Mouse (Mus musculus) liver, adult 2 months (tissue): Measurements from ENCODE around the gene Tnfrsf4. TPM values are rescaled to one million over a fixed set of nuclear protein-coding genes. Genes with fewer than 3 reads are reported as not detected.

Experiments
- DNase-seq: peaks from one replicate; pipeline ENCODE4 v3.0.0-alpha.2; 2011; ENCODE audit warnings: low read depth, low spot score; ENCODE audit errors: extremely low read depth
- H3K27ac ChIP-seq: fragments of 200-500 bp; replicated peaks from 2 replicates; pipeline ENCODE4 v1.5.1; 2012; ENCODE audit warnings: low read depth, mild to moderate bottlenecking, control low read depth, inconsistent platforms, low read length; ENCODE audit not compliant: insufficient read depth
- H3K27me3 ChIP-seq: fragments of 200-500 bp; 2 replicates; pipeline ENCODE4 v1.6.1; 2012; ENCODE audit warnings: mild to moderate bottlenecking, moderate library complexity, low read length, inconsistent platforms; ENCODE audit not compliant: control insufficient read depth, insufficient read depth
- H3K36me3 ChIP-seq: fragments of 200-500 bp; 2 replicates; pipeline ENCODE4 v1.6.1; 2012; ENCODE audit warnings: low read length, inconsistent platforms; ENCODE audit not compliant: control insufficient read depth, insufficient read depth
- H3K4me1 ChIP-seq: fragments of 200-500 bp; 2 replicates; pipeline ENCODE4 v1.6.1; 2011; ENCODE audit warnings: low read length; ENCODE audit not compliant: control insufficient read depth, insufficient read depth
- H3K4me3 ChIP-seq: fragments of 200-500 bp; 2 replicates; pipeline ENCODE4 v1.5.1; 2011; ENCODE audit warnings: low read depth, mild to moderate bottlenecking, control low read depth, low read length, moderate library complexity; ENCODE audit not compliant: insufficient read depth
- H3K79me2 ChIP-seq: fragments of 200-500 bp; 2 replicates; pipeline ENCODE4 v1.6.1; 2012; ENCODE audit warnings: inconsistent platforms, mild to moderate bottlenecking, low read length, moderate library complexity; ENCODE audit not compliant: control insufficient read depth, insufficient read depth
- H3K9ac ChIP-seq: fragments of 200-500 bp; 2 replicates; pipeline ENCODE4 v1.6.1; 2012; ENCODE audit warnings: low read depth, mild to moderate bottlenecking, control low read depth, inconsistent platforms, low read length
- CTCF ChIP-seq: fragments of 200-500 bp; IDR thresholded peaks from 2 replicates; pipeline ENCODE4 v1.5.1; 2011; ENCODE audit warnings: low read depth, low read length, control low read depth
- POLR2A ChIP-seq: fragments of 200-500 bp; IDR thresholded peaks from 2 replicates; pipeline ENCODE4 v1.6.1; 2011; ENCODE audit warnings: low read length, control low read depth; ENCODE audit not compliant: insufficient read depth; ENCODE audit errors: extremely low read depth
- WGBS: fragments of 180-500 bp; shearing (Covaris S2); methylation state at CpG from one replicate; pipeline ENCODE4 v1.1.7; 2018; 5-methylcytosine and 5-hydroxymethylcytosine counted together
- polyA plus RNA-seq: library from polyadenylated mRNA; depleted of rRNA; stranded (reverse); fragments of >200 nt; gene quantifications from 2 replicates; pipeline ENCODE4 v1.2.3, GENCODE M21; 2012
- total RNA-seq: library from RNA; depleted of rRNA; stranded (reverse); fragments of >200 nt; gene quantifications from 2 replicates; pipeline ENCODE4 v1.2.3, GENCODE M21; 2014

Gene Tnfrsf4
- total and polyA plus RNA-seq, 2 experiments: 0.65 to 2.5 TPM

- no peak for DNase-seq
- Histone ChIP-seq H3K79me2 (peaks cover 4% of the 10 kb centered on the region; the same call in 1 of the 2 replicates), H3K4me1 (peaks cover 18% of the 10 kb centered on the region), H3K27ac (no peak overlapping the region), H3K36me3 (no peaks in the 10 kb centered on the region), H3K27me3 (no peaks in the 10 kb centered on the region), H3K4me3 (no peak overlapping the region), H3K9ac (no peak overlapping the region)
- TF ChIP-seq CTCF: no peak
- TF ChIP-seq POLR2A: no peak
- 93% methylated on average over 4 of the region's 4 CpGs for WGBS
Measured at GRCm38 (mm10) chr4:156034301-156034700, 20.7 kb downstream of the Tnfrsf4 start.

- WGBS: 56% methylated on average over 25 of the region's 25 CpGs
- H3K9ac ChIP-seq: no peak overlapping the region
- H3K4me3 ChIP-seq: peak overlapping the region; percentile 8; the same call in 1 of the 2 replicates
Measured at GRCm38 (mm10) chr4:156034901-156035300, 21.3 kb downstream of the Tnfrsf4 start.

DNA sequence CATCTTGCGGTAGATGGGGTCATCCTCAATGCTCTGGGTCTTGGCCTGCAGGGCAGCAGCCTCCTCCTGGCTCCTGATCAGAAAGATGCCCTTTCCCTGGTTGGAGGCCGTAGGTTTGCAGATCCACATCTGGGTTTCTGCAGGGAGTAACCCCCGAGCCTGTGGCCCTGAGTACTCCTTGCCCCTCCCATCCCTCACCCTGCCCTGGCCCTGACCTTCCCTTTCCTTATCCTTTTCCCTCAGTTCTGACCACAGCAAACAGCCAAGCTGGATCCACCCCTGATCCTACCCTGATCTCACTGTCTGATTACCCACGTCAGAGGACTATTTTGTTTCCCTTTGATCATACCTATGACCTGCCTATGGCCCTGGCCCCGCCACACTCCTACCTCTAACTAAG lies 31.1 kb downstream of the Tnfrsf4 start:
- Histone ChIP-seq H3K4me3 (no peak overlapping the region), H3K4me1 (no peaks in the 10 kb centered on the region), H3K9ac (no peak overlapping the region), H3K79me2 (no peaks in the 10 kb centered on the region), H3K27ac (no peak overlapping the region), H3K36me3 (no peaks in the 10 kb centered on the region), H3K27me3 (no peaks in the 10 kb centered on the region)
- no peak for TF ChIP-seq CTCF
- TF ChIP-seq POLR2A: no peak
- no peak for DNase-seq
- 76% methylated on average over 5 of the region's 5 CpGs for WGBS

More at GRCm38 (mm10) chr4:156034901-156035300, 21.3 kb downstream of the Tnfrsf4 start:
- peaks cover 18% of the 10 kb centered on the region for H3K4me1 ChIP-seq
- DNase-seq: no peak
- H3K27me3 ChIP-seq: no peaks in the 10 kb centered on the region
- TF ChIP-seq CTCF (no peak), POLR2A (no peak)
- H3K79me2 ChIP-seq: peaks cover 4% of the 10 kb centered on the region; the same call in 1 of the 2 replicates
- no peak overlapping the region for H3K27ac ChIP-seq
- H3K36me3 ChIP-seq: no peaks in the 10 kb centered on the region

DNA sequence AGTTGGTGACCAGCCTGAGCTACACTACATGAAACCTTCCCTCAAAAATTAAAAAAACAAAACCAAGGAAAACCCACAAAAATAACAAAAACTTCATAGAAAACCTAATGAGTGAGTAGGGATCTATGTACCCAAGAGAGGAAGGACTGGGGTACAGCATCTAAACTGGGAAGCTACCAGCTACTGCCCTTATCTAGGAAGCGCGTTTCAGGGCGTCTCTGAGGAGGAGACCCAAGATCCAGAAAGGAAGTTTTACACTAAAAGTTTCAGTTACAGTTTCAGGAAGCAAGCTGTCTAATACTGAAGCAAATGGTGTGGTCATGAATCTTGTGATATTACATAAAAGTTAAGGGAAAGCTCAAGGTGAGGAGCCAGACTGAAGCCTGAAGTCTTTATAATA lies 36.1 kb downstream of the Tnfrsf4 start:
- Histone ChIP-seq H3K79me2 (no peaks in the 10 kb centered on the region), H3K9ac (no peak overlapping the region), H3K27ac (no peak overlapping the region), H3K4me1 (no peaks in the 10 kb centered on the region), H3K4me3 (no peak overlapping the region), H3K36me3 (no peaks in the 10 kb centered on the region), H3K27me3 (no peaks in the 10 kb centered on the region)
- TF ChIP-seq POLR2A: no peak
- TF ChIP-seq CTCF: no peak
- 62% methylated on average over 3 of the region's 3 CpGs for WGBS
- no peak for DNase-seq

DNA sequence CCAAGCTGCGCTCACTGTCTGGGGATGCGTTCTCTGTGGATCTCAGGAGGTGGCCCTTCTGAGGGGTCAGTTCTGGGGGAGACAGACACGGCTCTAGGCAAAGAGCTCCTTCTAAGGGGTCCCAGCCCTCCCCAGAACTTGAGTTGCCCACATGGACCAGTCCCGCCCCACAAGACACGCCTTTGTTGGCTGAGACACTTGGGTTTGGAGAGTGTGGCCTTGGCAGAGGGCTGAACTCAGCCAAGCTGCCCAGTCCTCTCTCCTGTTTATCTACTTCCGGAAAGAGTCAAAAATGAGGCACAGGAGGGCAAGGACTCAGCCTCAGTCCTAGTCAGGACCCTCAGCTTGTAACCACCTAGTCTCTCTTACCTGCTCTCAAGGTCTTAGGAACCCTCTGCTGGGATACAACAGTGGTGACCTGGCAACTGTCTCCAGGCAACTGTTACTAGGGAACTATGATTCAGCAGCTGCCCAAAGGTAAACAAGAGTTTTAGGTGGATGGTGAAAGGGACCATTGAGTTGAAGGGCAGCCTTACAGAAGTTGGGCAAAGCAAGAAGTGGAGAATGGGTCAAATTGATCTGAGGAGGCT lies 36.8 kb downstream of the Tnfrsf4 start:
- TF ChIP-seq CTCF: no peak
- TF ChIP-seq POLR2A: no peak
- DNase-seq: no peak

GRCm38 (mm10) chr4:156053113-156053512 lies 39.5 kb downstream of the Tnfrsf4 start:
- no peaks in the 10 kb centered on the region for H3K4me1 ChIP-seq
- 90% methylated on average over 4 of the region's 4 CpGs for WGBS
- no peak overlapping the region for H3K9ac ChIP-seq
- no peak for DNase-seq
- H3K79me2 ChIP-seq: no peaks in the 10 kb centered on the region
- no peak overlapping the region for H3K4me3 ChIP-seq
- H3K27me3 ChIP-seq: no peaks in the 10 kb centered on the region
- no peak overlapping the region for H3K27ac ChIP-seq
- TF ChIP-seq CTCF (no peak), POLR2A (no peak)
- no peaks in the 10 kb centered on the region for H3K36me3 ChIP-seq

More for the DNA sequence above, 36.8 kb downstream of the Tnfrsf4 start:
- no peak overlapping the region for H3K9ac ChIP-seq
- H3K36me3 ChIP-seq: no peaks in the 10 kb centered on the region
- WGBS: 70% methylated on average over 6 of the region's 6 CpGs
- H3K79me2 ChIP-seq: no peaks in the 10 kb centered on the region
- no peak overlapping the region for H3K27ac ChIP-seq
- no peak overlapping the region for H3K4me3 ChIP-seq
- H3K4me1 ChIP-seq: no peaks in the 10 kb centered on the region
- no peaks in the 10 kb centered on the region for H3K27me3 ChIP-seq
